Mouse (Mus musculus): ENCODE data around the gene Abhd12b. TPM values are rescaled to one million over a fixed set of nuclear protein-coding genes. Genes with fewer than 3 reads are reported as not detected.
A peak's percentile ranks its signal among the peaks of the same experiment; 100 is the strongest.
"Not testable (repeated sequence)": the region's sequence is repeated elsewhere in the genome, so short reads cannot be mapped to it uniquely, and the experiment has no call there.

The Abhd12b gene
- polyA plus RNA-seq, 1 experiment: 0.33 TPM

GRCm38 (mm10) chr12:70145586-70145985 is 8.4 kb upstream of the Abhd12b start:
- Histone ChIP-seq H3K27ac (ENCODE audit: insufficient read depth, low read length) (no peak overlapping the region), H3K4me1 (ENCODE audit: control insufficient read depth, insufficient read depth, low read length) (peaks cover 1% of the 10 kb centered on the region; the same call in 1 of the 2 replicates), H3K4me3 (ENCODE audit: insufficient read depth, low read length) (no peak overlapping the region)
- TF ChIP-seq CTCF (IDR thresholded peaks at IDR 0.05; ENCODE audit: extremely low read depth, insufficient read depth, low read length) (no peak), POLR2A (IDR thresholded peaks at IDR 0.05; ENCODE audit: extremely low read depth, insufficient read depth, low read length) (no peak)

- H3K4me1 ChIP-seq (ENCODE audit: control insufficient read depth, insufficient read depth, low read length): peaks cover 1% of the 10 kb centered on the region; the same call in 1 of the 2 replicates
- TF ChIP-seq POLR2A (IDR thresholded peaks at IDR 0.05; ENCODE audit: extremely low read depth, insufficient read depth, low read length) (no peak), CTCF (IDR thresholded peaks at IDR 0.05; ENCODE audit: extremely low read depth, insufficient read depth, low read length) (no peak)
- H3K27ac ChIP-seq (ENCODE audit: insufficient read depth, low read length): no peak overlapping the region
- H3K4me3 ChIP-seq (ENCODE audit: insufficient read depth, low read length): peak overlapping the region; percentile 11
Observed at GRCm38 (mm10) chr12:70147986-70148630, 5.8 kb upstream of the Abhd12b start.

- Histone ChIP-seq H3K4me3 (ENCODE audit: insufficient read depth, low read length) (peak overlapping the region; percentile 11; the same call in 1 of the 2 replicates), H3K27ac (ENCODE audit: insufficient read depth, low read length) (no peak overlapping the region), H3K4me1 (ENCODE audit: control insufficient read depth, insufficient read depth, low read length) (peaks cover 1% of the 10 kb centered on the region; the same call in 1 of the 2 replicates)
- TF ChIP-seq POLR2A (IDR thresholded peaks at IDR 0.05; ENCODE audit: extremely low read depth, insufficient read depth, low read length) (no peak), CTCF (IDR thresholded peaks at IDR 0.05; ENCODE audit: extremely low read depth, insufficient read depth, low read length) (no peak)
Observed at GRCm38 (mm10) chr12:70148631-70149265, 5.2 kb upstream of the Abhd12b start.

- H3K4me3 ChIP-seq (ENCODE audit: insufficient read depth, low read length): no peak overlapping the region
- no peak for TF ChIP-seq POLR2A (IDR thresholded peaks at IDR 0.05; ENCODE audit: extremely low read depth, insufficient read depth, low read length)
- no peak for TF ChIP-seq CTCF (IDR thresholded peaks at IDR 0.05; ENCODE audit: extremely low read depth, insufficient read depth, low read length)
- peaks cover 3% of the 10 kb centered on the region for H3K4me1 ChIP-seq (ENCODE audit: control insufficient read depth, insufficient read depth, low read length)
- H3K27ac ChIP-seq (ENCODE audit: insufficient read depth, low read length): no peak overlapping the region
Observed at GRCm38 (mm10) chr12:70156222-70156621, 2.3 kb downstream of the Abhd12b start.

- peaks cover 3% of the 10 kb centered on the region for H3K4me1 ChIP-seq (ENCODE audit: control insufficient read depth, insufficient read depth, low read length)
- H3K4me3 ChIP-seq (ENCODE audit: insufficient read depth, low read length): no peak overlapping the region
- H3K27ac ChIP-seq (ENCODE audit: insufficient read depth, low read length): no peak overlapping the region
- no peak for TF ChIP-seq POLR2A (IDR thresholded peaks at IDR 0.05; ENCODE audit: extremely low read depth, insufficient read depth, low read length)
- no peak for TF ChIP-seq CTCF (IDR thresholded peaks at IDR 0.05; ENCODE audit: extremely low read depth, insufficient read depth, low read length)
Observed at GRCm38 (mm10) chr12:70157292-70158066, 3.5 kb downstream of the Abhd12b start.

- TF ChIP-seq CTCF (IDR thresholded peaks at IDR 0.05; ENCODE audit: extremely low read depth, insufficient read depth, low read length) (no peak), POLR2A (IDR thresholded peaks at IDR 0.05; ENCODE audit: extremely low read depth, insufficient read depth, low read length) (no peak)
- Histone ChIP-seq H3K4me1 (ENCODE audit: control insufficient read depth, insufficient read depth, low read length) (peaks cover 3% of the 10 kb centered on the region), H3K27ac (ENCODE audit: insufficient read depth, low read length) (no peak overlapping the region), H3K4me3 (ENCODE audit: insufficient read depth, low read length) (no peak overlapping the region)
Observed at GRCm38 (mm10) chr12:70161057-70161456, 7.1 kb downstream of the Abhd12b start.

GRCm38 (mm10) chr12:70164741-70165140 is 10.8 kb downstream of the Abhd12b start:
- no peak overlapping the region for H3K4me3 ChIP-seq (ENCODE audit: insufficient read depth, low read length)
- TF ChIP-seq CTCF (IDR thresholded peaks at IDR 0.05; ENCODE audit: extremely low read depth, insufficient read depth, low read length) (no peak), POLR2A (IDR thresholded peaks at IDR 0.05; ENCODE audit: extremely low read depth, insufficient read depth, low read length) (no peak)
- no peaks in the 10 kb centered on the region for H3K4me1 ChIP-seq (ENCODE audit: control insufficient read depth, insufficient read depth, low read length)
- no peak overlapping the region for H3K27ac ChIP-seq (ENCODE audit: insufficient read depth, low read length)

- no peak overlapping the region for H3K4me3 ChIP-seq (ENCODE audit: insufficient read depth, low read length)
- TF ChIP-seq POLR2A (IDR thresholded peaks at IDR 0.05; ENCODE audit: extremely low read depth, insufficient read depth, low read length) (no peak), CTCF (IDR thresholded peaks at IDR 0.05; ENCODE audit: extremely low read depth, insufficient read depth, low read length) (no peak)
Observed at GRCm38 (mm10) chr12:70167950-70168349, 14.0 kb downstream of the Abhd12b start.

GRCm38 (mm10) chr12:70169969-70170368 is 16.0 kb downstream of the Abhd12b start:
- Histone ChIP-seq H3K27ac (ENCODE audit: insufficient read depth, low read length) (no peak overlapping the region), H3K4me1 (ENCODE audit: control insufficient read depth, insufficient read depth, low read length) (no peaks in the 10 kb centered on the region; the same call in 1 of the 2 replicates), H3K4me3 (ENCODE audit: insufficient read depth, low read length) (no peak overlapping the region)
- no peak for TF ChIP-seq CTCF (IDR thresholded peaks at IDR 0.05; ENCODE audit: extremely low read depth, insufficient read depth, low read length)

More at GRCm38 (mm10) chr12:70167950-70168349, 14.0 kb downstream of the Abhd12b start:
- no peaks in the 10 kb centered on the region; the same call in 1 of the 2 replicates for H3K4me1 ChIP-seq (ENCODE audit: control insufficient read depth, insufficient read depth, low read length)
- no peak overlapping the region for H3K27ac ChIP-seq (ENCODE audit: insufficient read depth, low read length)

GRCm38 (mm10) chr12:70183507-70183906 is 29.6 kb downstream of the Abhd12b start:
- not testable (repeated sequence) for H3K27ac ChIP-seq (ENCODE audit: insufficient read depth, low read length); H3K4me1 ChIP-seq (ENCODE audit: control insufficient read depth, insufficient read depth, low read length); H3K4me3 ChIP-seq (ENCODE audit: insufficient read depth, low read length)

All from cortical plate, adult 2 months (tissue).